ENCODE assay signal across 26 mouse cellular contexts in the genomic region with DNA sequence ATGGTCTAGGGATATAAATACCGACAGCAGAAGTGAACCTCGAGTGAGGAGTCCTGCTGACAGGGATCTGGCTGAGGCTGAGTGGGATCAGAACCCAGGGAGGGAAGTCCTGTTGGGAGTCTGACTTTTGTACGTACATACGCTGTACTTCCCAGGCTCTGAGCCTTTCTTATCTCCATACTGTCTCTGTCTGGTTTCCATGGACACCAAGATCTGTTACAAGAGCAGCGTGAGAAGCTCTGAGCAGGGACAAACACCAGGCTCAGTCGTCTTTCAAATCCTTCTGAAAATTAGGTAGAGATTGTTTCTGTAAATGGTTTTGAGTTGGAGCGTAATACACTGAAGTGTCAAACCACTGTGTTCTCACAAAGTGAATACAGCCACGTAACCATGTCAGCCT.
"Had no signal": no experiment of that assay in that cellular context is flagged by ENCODE, and none has a peak within 500 bp of the region (broad histone marks: within the 10 kb centered on the region; RNA-seq: fewer than 3 reads in every experiment).

No protein-coding gene starts in this region.

- H3K27me3 ChIP-seq: heart, embryonic 13.5 days; heart, embryonic 15.5 days; hindbrain, embryonic 12.5 days; intestine, embryonic 15.5 days; limb, embryonic 15.5 days had no signal

- H3K4me3 ChIP-seq: heart, adult 2 months; heart, embryonic 13.5 days; heart, embryonic 15.5 days; hindbrain, embryonic 10.5 days; hindbrain, embryonic 12.5 days; intestine, embryonic 15.5 days; limb, embryonic 13.5 days; limb, embryonic 15.5 days; liver, embryonic 12.5 days had no signal

- ATAC-seq: hindbrain, embryonic 16.5 days; inflammation-experienced regulatory T-cells, adult 6 months; intestine, embryonic 15.5 days; intestine, postnatal 0 days; liver, embryonic 12.5 days had no signal

- H3K4me2 ChIP-seq: heart, embryonic 11.5 days; heart, embryonic 13.5 days; heart, embryonic 15.5 days; hindbrain, embryonic 12.5 days; hindbrain, embryonic 14.5 days; intestine, embryonic 15.5 days; limb, embryonic 13.5 days; limb, embryonic 15.5 days; liver, embryonic 12.5 days had no signal

- H3K9me3 ChIP-seq: heart, embryonic 13.5 days; heart, embryonic 15.5 days; hindbrain, embryonic 10.5 days; hindbrain, embryonic 12.5 days; intestine, embryonic 15.5 days; limb, embryonic 13.5 days; limb, embryonic 15.5 days; liver, embryonic 12.5 days had no signal

- H3K36me3 ChIP-seq: heart, embryonic 13.5 days; heart, embryonic 15.5 days; hindbrain, embryonic 10.5 days; hindbrain, embryonic 12.5 days; intestine, embryonic 15.5 days; limb, embryonic 13.5 days; limb, embryonic 15.5 days; liver, embryonic 12.5 days had no signal

- H3K4me1 ChIP-seq: hindbrain, embryonic 10.5 days; hindbrain, embryonic 12.5 days; intestine, embryonic 15.5 days; limb, embryonic 13.5 days; limb, embryonic 15.5 days; liver, embryonic 12.5 days had no signal

- H3K9ac ChIP-seq: heart, embryonic 13.5 days; heart, embryonic 15.5 days; hindbrain, embryonic 12.5 days; hindbrain, embryonic 14.5 days; intestine, embryonic 15.5 days; limb, embryonic 13.5 days; limb, embryonic 15.5 days; liver, embryonic 12.5 days; liver, embryonic 14.5 days had no signal

- H3K27ac ChIP-seq: heart, adult 2 months; heart, embryonic 13.5 days; heart, embryonic 15.5 days; hindbrain, embryonic 10.5 days; hindbrain, embryonic 12.5 days; hindbrain, embryonic 14.5 days; intestine, embryonic 15.5 days; kidney, postnatal 0 days; limb, embryonic 13.5 days; limb, embryonic 15.5 days; liver, embryonic 12.5 days; liver, embryonic 14.5 days had no signal

- DNase-seq: gastrocnemius, postnatal 14 days; gastrocnemius, postnatal 36 days; heart, adult 2 months; heart, postnatal 14 days; heart, postnatal 36 days; kidney, adult 18-20 months; kidney, adult 8-10 months; kidney, postnatal 14 days; kidney, postnatal 36 days; layer of hippocampus, adult 9-11 months; layer of hippocampus, postnatal 36 days had no signal
